Mouse (Mus musculus) cerebellum, adult 2 months (tissue): ENCODE data around the gene Gm49361. TPM values are rescaled to one million over a fixed set of nuclear protein-coding genes. Genes with fewer than 3 reads are reported as not detected.
"Not testable (repeated sequence)": the region's sequence is repeated elsewhere in the genome, so short reads cannot be mapped to it uniquely, and the experiment has no call there.

ENCODE experiments used
- DNase-seq, 2 experiments: peaks; one replicate each; pipeline ENCODE4 v3.0.0; 2021
- H3K27ac ChIP-seq: fragments of 200-500 bp; 2 replicates; pipeline ENCODE4 v1.5.1; 2012; ENCODE audit warnings: low read length, control low read depth, inconsistent platforms; ENCODE audit not compliant: insufficient read depth
- H3K27me3 ChIP-seq: fragments of 200-500 bp; 2 replicates; pipeline ENCODE4 v1.6.1; 2012; ENCODE audit warnings: inconsistent platforms, mild to moderate bottlenecking, low read length, moderate library complexity; ENCODE audit not compliant: control insufficient read depth, insufficient read depth
- H3K4me1 ChIP-seq: fragments of 200-500 bp; 2 replicates; pipeline ENCODE4 v1.6.1; 2011; ENCODE audit warnings: low read length; ENCODE audit not compliant: control insufficient read depth, insufficient read depth
- H3K4me3 ChIP-seq: fragments of 200-500 bp; replicated peaks from 2 replicates; pipeline ENCODE3; 2011; ENCODE audit warnings: mild to moderate bottlenecking, low read depth, low read length, control low read depth; ENCODE audit not compliant: insufficient read depth
- CTCF ChIP-seq: fragments of 200-500 bp; IDR thresholded peaks from 2 replicates; pipeline ENCODE4 v1.5.1; 2011; ENCODE audit warnings: low read depth, mild to moderate bottlenecking, control low read depth, low read length, moderate library complexity, borderline replicate concordance; ENCODE audit not compliant: insufficient read depth
- POLR2A ChIP-seq: fragments of 200-500 bp; IDR thresholded peaks from 2 replicates; pipeline ENCODE4 v1.6.1; 2011; ENCODE audit warnings: low read length, control low read depth, borderline replicate concordance; ENCODE audit not compliant: insufficient read depth
- WGBS: fragments of 180-500 bp; shearing (Covaris S2); methylation state at CpG from one replicate; pipeline ENCODE4 v1.1.7; 2018; 5-methylcytosine and 5-hydroxymethylcytosine counted together
- polyA plus RNA-seq: library from polyadenylated mRNA; depleted of rRNA; stranded (reverse); fragments of >200 nt; gene quantifications from 2 replicates; pipeline ENCODE4 v1.2.3, GENCODE M21; 2012

Gene Gm49361
- polyA plus RNA-seq, 1 experiment = not detected

- Histone ChIP-seq H3K27ac (no peak overlapping the region), H3K27me3 (no peaks in the 10 kb centered on the region), H3K4me1 (no peaks in the 10 kb centered on the region), H3K4me3 (no peak overlapping the region)
- TF ChIP-seq CTCF (no peak), POLR2A (no peak)
- no peak for DNase-seq
- WGBS = 88% methylated on average over 10 of the region's 10 CpGs
These were observed 46.9 kb downstream of the Gm49361 start for GRCm38 (mm10) chr14:57699016-57699415.

DNA sequence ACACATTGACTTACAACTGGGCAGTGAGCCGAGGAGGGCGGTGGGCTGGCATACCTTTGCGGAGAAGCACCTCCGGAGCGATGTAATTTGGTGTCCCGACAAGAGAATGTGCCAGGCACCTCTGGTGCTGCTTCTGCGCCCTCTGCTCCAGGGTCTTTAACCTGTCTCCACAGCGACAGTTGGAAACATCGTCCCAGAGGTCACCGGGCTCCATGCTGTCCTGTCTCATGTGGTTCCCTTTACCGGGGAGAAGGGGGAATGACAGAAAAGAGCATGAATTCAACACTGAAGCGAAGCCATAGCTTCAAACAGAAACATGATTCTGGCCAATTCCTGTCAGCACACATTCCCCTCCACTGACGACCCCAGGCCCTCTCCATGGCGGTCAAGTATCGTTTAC lies 49.8 kb downstream of the Gm49361 start:
- no peak overlapping the region for H3K4me3 ChIP-seq
- no peak for DNase-seq
- no peaks in the 10 kb centered on the region for H3K27me3 ChIP-seq
- TF ChIP-seq CTCF (no peak), POLR2A (no peak)
- no peaks in the 10 kb centered on the region for H3K4me1 ChIP-seq
- 94% methylated on average over 15 of the region's 15 CpGs for WGBS
- no peak overlapping the region for H3K27ac ChIP-seq

GRCm38 (mm10) chr14:57695550-57695949 lies 50.4 kb downstream of the Gm49361 start:
- peak; percentile 35; the same call in 1 of the 2 replicates for TF ChIP-seq CTCF
- TF ChIP-seq POLR2A = no peak
- Histone ChIP-seq H3K27ac (no peak overlapping the region), H3K27me3 (no peaks in the 10 kb centered on the region), H3K4me1 (no peaks in the 10 kb centered on the region), H3K4me3 (no peak overlapping the region)
- DNase-seq = no peak
- WGBS = 88% methylated on average over 8 of the region's 8 CpGs

GRCm38 (mm10) chr14:57694246-57694645 lies 51.7 kb downstream of the Gm49361 start:
- H3K27ac ChIP-seq = no peak overlapping the region
- no peaks in the 10 kb centered on the region for H3K4me1 ChIP-seq
- H3K27me3 ChIP-seq = no peaks in the 10 kb centered on the region
- TF ChIP-seq CTCF = no peak
- no peak for TF ChIP-seq POLR2A
- 84% methylated on average over 16 of the region's 16 CpGs for WGBS
- no peak for DNase-seq
- H3K4me3 ChIP-seq = no peak overlapping the region

GRCm38 (mm10) chr14:57692517-57693130 lies 53.3 kb downstream of the Gm49361 start:
- Histone ChIP-seq H3K27me3 (no peaks in the 10 kb centered on the region), H3K27ac (no peak overlapping the region), H3K4me1 (no peaks in the 10 kb centered on the region), H3K4me3 (no peak overlapping the region)
- no peak for DNase-seq
- no peak for TF ChIP-seq POLR2A
- TF ChIP-seq CTCF = no peak
- WGBS = 92% methylated on average over 17 of the region's 17 CpGs

DNA sequence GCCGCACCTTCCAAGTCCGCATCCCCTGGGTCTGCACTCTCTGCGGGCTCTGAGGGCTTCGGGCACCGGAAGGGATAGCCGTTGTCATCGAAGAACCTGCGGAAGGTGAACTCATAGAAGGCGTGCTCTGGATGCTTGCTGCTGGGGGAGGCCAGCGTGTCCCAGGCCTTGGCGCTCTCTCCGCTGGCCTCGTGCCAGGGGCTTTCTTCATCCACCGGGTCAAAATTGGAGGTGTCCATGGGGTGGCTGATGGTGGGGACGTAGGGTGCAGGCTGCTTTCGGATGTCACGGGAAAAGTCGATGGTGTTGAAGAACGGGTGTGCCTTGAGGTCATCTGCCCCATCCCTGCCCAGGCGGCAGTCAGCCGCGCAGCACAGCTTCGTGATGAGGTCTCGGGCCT lies 54.6 kb downstream of the Gm49361 start:
- H3K4me1 ChIP-seq = no peaks in the 10 kb centered on the region
- no peaks in the 10 kb centered on the region for H3K27me3 ChIP-seq
- no peak for TF ChIP-seq POLR2A
- no peak for TF ChIP-seq CTCF
- no peak overlapping the region for H3K4me3 ChIP-seq
- no peak for DNase-seq
- no peak overlapping the region for H3K27ac ChIP-seq
- 85% methylated on average over 24 of the region's 24 CpGs for WGBS

DNA sequence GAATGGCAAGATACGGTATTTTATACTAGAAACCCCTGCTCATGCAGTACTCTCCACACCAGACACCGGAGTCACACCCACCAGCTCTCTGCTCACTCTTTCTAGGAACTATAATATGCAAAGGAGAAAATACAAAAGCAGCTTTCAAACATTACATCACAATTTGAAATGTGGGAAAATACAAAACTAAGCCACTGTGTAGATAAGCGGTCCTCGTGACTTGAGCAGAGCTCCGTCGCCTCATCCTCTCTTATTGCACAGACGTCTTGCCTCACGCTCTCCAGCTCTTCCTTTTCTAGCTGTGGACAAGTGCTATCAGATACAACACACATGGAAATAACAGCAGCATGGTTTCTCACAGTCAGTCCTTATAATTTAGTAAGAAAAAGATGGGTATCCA lies 55.2 kb downstream of the Gm49361 start:
- TF ChIP-seq CTCF (no peak), POLR2A (no peak)
- no peak for DNase-seq
- Histone ChIP-seq H3K27me3 (no peaks in the 10 kb centered on the region), H3K4me3 (no peak overlapping the region), H3K4me1 (no peaks in the 10 kb centered on the region), H3K27ac (no peak overlapping the region)
- WGBS = 94% methylated on average over 8 of the region's 8 CpGs

- not testable (repeated sequence) for H3K4me3 ChIP-seq, H3K27ac ChIP-seq, H3K4me1 ChIP-seq, DNase-seq, H3K27me3 ChIP-seq
- WGBS = 95% methylated on average over 7 of the region's 7 CpGs
These were observed 57.8 kb downstream of the Gm49361 start for GRCm38 (mm10) chr14:57688066-57688465.

DNA sequence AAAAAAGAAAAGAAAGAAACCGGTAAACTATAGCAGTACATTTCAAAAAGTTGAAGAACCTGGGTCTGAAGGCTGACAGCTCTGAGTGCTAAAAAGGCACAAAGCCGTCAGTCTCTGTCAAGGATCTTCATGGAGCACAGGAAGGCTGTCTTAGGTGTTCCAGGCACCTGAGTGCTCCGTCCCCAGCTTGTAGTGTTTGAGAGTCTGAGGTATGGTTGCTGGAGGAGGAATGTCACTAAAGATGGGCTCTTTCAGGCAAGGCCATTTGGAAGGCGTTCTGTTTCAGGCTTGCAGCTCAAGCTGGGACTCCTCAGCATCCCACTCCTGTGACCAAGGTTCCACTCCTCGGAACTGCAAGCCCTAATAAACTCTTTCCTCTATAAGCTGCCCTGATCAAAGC lies 58.5 kb downstream of the Gm49361 start:
- Histone ChIP-seq H3K27ac (no peak overlapping the region), H3K27me3 (no peaks in the 10 kb centered on the region), H3K4me1 (no peaks in the 10 kb centered on the region), H3K4me3 (no peak overlapping the region)
- no peak for DNase-seq
- 90% methylated on average over 5 of the region's 5 CpGs for WGBS
- TF ChIP-seq POLR2A = no peak
- TF ChIP-seq CTCF = no peak
